Mouse (Mus musculus) urinary bladder, adult 18-20 months (tissue): Measurements from ENCODE around the gene Rccd1.

Experiments
- DNase-seq, 2 experiments: peaks; one replicate each; pipeline ENCODE4 v3.0.0; 2022; ENCODE audit warnings: low spot score in 2 of 2, mixed read lengths in 2 of 2

Rccd1 gene

GRCm38 (mm10) chr7:80324043-80324815 is at the start of gene Rccd1:
Gene Rccd1 (minus strand): TSS chr7:80324454.
- peak; percentile 86 for DNase-seq

DNA sequence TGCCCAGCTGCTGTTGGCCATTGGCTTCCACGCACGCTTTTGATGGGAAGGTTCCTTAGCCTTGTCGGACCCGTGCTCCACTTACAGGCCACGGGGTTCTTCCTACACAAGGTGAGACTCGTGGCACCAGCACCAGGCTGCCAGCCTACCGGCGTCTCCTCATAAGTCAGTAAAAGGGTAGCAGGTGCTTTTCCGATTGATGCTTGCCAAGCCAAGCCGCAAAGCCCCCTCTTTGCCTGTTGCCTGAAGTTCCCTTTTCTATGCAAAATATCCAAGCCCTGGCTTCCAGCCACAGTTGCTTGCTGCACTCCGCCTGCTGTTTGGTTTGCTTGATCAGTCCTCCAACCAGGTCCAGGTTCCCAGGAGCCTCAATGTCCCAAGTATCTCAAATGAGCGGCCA is 49.6 kb upstream of the Rccd1 start:
- no peak for DNase-seq

GRCm38 (mm10) chr7:80373352-80373751 is 49.1 kb upstream of the Rccd1 start:
- no peak for DNase-seq

DNA sequence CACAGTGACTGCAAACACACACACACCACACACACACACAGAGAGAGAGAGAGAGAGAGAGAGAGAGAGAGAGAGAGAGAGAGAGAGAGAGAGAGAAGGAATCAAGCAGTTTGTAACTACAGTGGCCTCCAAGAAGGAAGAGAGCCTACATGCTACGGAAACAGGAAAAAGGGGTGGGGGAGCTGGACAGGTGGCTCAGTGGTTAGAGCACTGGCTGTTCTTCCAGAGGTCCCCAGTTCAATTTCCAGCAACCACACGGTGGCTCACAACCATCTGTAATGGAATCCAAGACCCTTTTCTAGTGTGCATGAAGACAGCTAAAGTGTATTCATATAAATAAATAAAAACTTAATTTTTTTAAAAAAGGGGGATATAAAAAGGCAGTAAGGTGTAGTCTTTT is 48.4 kb upstream of the Rccd1 start:
- DNase-seq = no peak

DNA sequence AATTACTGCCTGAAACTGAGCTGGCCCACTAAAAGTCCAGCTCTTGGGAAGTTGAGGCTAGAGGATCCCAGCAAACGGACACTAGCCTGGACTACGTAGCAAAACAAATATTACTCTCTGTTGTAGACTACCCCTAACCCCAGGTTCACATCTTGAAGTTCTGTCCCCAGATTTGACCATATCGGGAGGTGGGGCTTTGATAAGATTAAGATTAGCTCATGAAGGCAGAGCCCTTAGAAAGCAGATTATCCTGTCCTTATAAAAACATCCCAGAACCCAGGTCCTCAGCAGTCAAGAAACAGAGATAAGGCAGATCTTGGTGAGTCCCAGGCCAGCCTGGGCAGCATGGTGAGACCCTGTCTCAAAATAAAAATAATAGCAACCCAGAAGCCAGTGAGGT is 47.9 kb upstream of the Rccd1 start:
- DNase-seq = no peak

- peak; percentile 47 to 51 for DNase-seq
Observed at GRCm38 (mm10) chr7:80371041-80371751, 46.9 kb upstream of the Rccd1 start, which contains the start of gene Man2a2. Gene Man2a2 (minus strand): TSS chr7:80371375.

GRCm38 (mm10) chr7:80370649-80371040 is 46.4 kb upstream of the Rccd1 start:
- peak; percentile 74 to 77 for DNase-seq

- no peak for DNase-seq
Observed at GRCm38 (mm10) chr7:80369967-80370431, 45.7 kb upstream of the Rccd1 start.

GRCm38 (mm10) chr7:80369461-80369860 is 45.2 kb upstream of the Rccd1 start:
- no peak for DNase-seq

- no peak for DNase-seq
Observed at GRCm38 (mm10) chr7:80368635-80369421, 44.6 kb upstream of the Rccd1 start.

DNA sequence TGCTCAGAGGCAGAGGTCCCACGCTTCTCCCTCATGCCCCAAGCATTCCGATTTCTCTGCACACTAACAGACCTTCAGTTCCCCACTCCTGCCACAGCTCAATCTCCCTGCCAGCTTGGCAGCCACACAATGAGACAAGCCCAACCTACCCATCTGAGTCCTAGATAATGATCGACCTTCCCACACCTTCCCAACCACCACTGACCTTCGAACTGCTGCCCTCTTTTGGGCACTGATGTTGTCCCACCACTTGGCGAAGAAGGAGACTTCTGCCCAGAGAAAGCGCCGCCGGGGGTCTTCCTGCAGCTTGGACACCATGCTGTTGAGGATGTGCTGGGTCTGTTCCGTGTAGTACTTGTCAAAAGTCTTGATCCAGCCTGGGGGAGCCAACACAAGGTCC is 43.8 kb upstream of the Rccd1 start:
- no peak for DNase-seq

DNA sequence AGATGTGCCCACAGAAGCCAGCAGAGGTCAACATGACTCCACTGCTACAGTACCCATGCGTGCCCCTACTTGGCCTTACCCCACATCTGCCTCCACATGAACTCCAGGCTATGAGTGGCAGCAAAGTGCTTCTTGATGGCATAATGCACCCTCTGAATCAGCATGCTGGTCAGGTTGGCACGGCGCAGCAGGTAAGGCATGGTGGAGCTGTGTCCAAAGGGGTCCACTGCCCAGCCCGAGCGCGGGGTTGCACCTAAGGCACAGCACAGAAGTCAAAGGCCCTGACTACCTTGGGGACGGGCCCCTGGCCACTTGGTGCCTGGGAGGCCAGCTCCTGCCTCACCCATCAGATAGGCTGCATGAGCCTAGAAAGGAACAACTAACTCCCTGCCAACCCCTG is 43.0 kb upstream of the Rccd1 start:
- no peak for DNase-seq

- DNase-seq = no peak
Observed at GRCm38 (mm10) chr7:80365759-80366158, 41.5 kb upstream of the Rccd1 start.

GRCm38 (mm10) chr7:80360435-80360834 is 36.2 kb upstream of the Rccd1 start:
- no peak for DNase-seq

GRCm38 (mm10) chr7:80358039-80358438 is 33.8 kb upstream of the Rccd1 start:
- DNase-seq = no peak

DNA sequence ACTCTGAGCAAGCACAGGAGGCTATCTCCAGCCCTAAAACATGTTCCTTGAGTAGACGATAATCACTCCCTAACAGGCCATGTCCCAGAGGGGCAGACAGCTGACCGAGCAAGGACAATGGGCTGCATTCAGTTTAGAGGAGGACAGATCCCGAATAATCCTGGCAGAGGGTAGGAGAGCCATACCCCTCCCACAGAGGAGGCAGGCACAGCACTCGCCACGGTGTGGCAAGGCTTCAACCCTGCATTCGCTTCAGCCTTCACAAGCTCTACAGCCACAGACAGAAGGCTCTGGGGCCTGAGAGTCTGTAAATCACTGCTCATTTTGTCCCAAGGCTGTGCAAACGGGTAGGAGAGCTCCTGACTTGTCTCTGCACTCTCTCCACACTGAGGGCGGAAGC is 32.9 kb upstream of the Rccd1 start:
- no peak for DNase-seq

GRCm38 (mm10) chr7:80356351-80356750 is 32.1 kb upstream of the Rccd1 start:
- no peak for DNase-seq

DNA sequence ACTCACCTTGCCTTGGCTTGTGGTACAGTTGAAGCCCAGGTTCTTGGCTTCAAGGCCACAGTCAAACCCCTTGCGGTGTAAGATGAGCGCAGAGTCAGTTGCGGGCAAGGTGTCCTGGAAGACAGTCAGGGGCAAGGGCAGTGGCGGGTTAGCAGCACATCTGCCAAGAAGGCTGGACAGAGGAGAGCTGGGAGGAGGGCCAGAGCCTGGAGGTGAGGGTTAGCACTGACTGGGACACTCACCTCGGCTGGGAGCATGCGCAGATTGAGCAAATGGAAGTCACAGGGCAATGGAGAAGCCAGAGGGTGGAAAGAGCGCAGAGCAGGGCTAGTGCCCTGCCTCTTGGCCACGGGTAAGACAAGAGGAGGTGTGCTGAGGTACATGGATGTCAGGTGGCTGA is 28.7 kb upstream of the Rccd1 start:
- DNase-seq = no peak

- DNase-seq = no peak
Observed at GRCm38 (mm10) chr7:80350808-80351207, 26.6 kb upstream of the Rccd1 start.

- no peak for DNase-seq
Observed at GRCm38 (mm10) chr7:80347670-80348586, 23.7 kb upstream of the Rccd1 start.

DNA sequence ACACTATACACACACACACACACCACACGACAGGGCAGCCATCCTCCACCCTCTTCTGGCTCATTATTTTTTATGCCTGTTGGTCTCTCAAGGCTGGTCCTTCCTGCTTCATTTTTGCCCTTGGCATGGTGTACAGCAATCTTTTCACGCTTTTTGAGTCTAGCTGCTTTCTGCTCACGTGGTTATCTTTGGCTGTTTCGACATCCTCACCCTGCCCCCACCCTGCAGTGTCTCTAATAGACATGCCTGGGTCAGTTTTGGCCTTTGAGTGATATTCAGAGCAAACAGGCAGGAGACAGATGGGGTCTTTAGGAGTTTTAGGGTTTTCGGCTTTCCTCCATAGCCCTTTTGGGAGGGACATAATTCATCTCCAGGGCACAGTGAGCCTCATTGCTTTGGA is 22.6 kb upstream of the Rccd1 start:
- DNase-seq = no peak
